Mouse (Mus musculus): ENCODE data around the gene Scamp1. TPM values are rescaled to one million over a fixed set of nuclear protein-coding genes. Genes with fewer than 3 reads are reported as not detected.

Gene Scamp1
- total RNA-seq, 2 experiments from 2014 or later, result 162 to 187 TPM

DNA sequence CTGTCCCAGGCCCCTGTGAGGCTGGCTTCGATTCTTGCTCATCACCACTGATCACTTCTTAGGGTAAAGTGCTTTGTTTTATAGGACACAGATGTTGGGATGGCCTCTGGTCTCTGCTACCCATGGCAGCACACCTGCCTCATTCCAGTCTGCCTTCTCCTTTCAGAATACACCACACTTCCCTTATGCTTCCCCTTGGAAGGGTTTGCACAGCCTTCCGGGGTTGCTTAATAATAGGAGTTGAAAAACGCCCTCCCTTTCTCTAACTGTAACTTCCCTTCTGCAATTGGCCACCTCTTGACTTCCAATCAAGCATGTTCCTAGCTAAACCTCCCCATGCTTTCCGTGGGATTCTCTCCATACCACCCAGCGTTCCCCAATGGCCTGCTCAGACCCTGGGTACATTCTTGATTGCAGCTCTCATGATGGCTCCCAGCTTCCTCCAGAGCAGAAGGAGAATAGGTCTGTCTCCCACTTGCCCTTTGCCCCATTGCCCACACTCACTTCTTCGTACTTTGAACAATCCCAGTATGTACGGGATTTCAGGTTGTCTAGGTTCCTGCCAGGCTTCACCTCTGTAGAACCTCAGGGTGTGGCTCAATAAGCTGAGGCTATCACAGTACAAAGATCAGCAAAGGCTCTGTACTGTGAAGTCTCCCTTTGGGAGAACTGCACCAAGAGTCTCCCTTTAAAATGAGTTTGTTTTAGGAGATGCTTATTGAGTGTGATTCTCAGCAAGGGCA, 126.0 kb downstream of the Scamp1 start:
- DNase-seq (ENCODE audit: low spot score in 2 of 2), result no peak
- intact Hi-C loops (cut with DNase I), result no loop called here

DNA sequence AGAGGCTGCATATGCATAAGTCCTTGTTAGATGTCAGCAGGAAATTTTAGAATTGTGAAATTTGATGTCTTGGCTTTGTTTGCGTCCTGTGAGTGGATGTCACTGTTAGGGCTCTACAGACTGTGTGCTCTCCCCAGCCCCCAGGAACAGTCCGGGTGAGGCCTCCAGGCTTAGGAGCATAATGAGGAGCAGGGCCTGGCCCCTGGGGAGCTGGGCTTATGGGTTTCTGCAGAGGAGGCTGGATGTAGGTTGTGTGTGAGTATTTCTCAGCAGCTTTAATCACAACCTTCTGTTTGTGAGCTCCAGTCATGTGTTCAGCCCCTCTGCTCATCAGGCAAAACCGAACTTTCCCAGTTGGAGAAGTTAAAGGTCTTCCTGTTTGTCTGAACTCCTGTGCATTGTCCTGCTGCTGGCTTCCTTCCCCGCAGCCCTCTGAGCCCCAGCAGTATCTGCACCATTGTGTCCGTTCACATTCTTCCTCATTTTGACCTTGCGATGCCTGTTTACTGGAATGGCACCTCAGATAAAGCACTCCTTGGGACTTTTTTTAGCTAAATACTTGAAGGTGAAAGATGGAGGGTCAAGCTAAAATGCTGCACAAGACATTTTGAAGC, 126.7 kb downstream of the Scamp1 start:
- intact Hi-C loops (cut with DNase I), result no loop called here
- DNase-seq (ENCODE audit: low spot score in 2 of 2), result no peak

DNA sequence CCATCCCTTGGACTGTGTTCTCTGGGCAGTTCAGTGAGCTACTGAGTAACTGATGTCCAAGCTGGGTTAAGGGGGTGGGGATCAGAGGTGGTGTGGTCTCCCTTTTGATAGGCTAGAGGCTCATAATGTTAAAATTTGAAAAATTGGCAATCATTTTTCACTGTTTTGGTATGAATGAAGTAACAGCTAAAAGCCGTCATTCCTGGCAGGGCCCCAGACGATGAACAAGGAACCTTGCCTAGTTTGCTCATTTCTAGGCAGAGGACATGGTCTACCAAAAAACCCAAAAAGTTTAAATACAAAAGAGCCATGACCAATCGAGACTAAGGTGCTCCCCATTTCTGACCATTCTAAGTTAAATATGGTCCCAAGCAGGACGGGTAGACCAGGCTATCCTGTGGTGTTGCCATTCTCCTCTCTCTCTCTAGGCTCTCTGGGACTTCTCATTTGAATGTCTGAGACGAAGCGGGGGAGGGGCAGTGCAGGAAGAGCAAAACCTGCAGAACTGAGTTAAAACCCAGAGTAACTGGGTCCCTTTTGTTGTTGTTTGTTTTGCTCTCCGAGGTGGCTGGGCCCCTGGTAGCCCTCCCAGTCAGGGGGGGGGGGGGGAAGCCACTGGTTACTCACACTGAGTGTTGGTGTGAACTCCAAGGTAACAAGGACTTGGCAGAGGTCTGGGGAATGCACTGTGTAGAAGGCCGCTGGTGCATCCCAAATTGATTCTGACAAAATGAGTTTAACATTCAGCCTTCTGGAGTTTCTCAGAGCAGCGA, 129.8 kb downstream of the Scamp1 start:
- DNase-seq (ENCODE audit: low spot score in 2 of 2), result no peak
- intact Hi-C loops (cut with DNase I), result no loop called here

DNA sequence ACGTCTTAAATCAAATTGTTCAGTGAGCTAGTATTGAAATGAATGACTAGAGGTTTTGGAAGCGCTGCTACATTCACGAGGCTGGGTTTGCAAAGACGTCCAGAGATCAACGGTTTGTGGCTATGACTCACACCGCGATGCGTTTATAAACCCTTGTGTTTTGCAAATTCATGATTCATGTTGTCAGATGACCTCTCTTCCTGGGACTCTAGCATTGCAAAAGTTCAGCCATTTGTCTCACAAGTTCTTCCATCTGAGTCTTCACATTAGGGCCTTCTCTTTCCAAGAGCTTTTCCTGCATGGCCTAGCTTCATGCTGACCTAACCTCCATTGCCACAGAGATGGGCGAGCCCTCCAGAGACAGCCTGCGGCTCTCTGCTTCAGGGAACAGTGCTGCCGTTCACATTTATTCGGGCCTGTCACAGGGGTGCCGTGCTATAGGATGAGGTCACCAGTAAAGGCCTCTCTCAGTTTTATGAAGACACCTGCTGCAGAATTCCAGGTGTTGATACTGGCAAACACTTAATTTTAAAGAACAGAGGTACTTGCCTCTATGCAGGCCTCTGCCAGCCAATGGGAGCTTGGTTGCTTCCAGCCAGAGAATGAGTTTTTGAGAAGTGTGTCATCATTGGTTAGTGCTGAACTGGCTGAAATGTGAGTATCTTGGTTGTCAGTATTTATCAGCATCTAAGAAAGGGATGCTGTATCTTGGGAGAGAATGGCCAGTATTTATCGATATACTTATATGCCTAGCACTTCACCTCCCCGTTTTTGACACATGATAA, 131.0 kb downstream of the Scamp1 start:
- intact Hi-C loops (cut with DNase I), result no loop called here
- no peak for DNase-seq (ENCODE audit: low spot score in 2 of 2)

DNA sequence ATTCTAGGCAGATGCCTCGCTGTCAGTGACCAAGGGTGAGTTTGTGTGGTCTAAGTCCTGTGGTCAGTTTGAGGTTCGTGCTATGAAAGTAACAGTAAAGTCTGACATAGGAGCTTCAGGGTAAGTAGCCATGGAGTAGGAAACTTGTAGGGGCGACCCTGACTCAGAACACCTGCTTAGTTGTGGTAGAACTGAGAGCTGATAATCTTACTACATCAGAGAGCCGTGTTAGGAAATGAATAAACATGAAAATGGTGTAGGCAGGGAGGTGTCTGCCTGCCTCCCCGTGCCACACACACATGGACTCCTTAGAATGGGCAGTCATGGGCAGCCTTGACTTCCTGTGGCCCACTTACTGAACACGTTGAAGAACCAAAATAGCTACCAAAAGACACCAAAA, 132.0 kb downstream of the Scamp1 start:
- intact Hi-C loops (cut with DNase I), result no loop called here
- no peak for DNase-seq (ENCODE audit: low spot score in 2 of 2)

DNA sequence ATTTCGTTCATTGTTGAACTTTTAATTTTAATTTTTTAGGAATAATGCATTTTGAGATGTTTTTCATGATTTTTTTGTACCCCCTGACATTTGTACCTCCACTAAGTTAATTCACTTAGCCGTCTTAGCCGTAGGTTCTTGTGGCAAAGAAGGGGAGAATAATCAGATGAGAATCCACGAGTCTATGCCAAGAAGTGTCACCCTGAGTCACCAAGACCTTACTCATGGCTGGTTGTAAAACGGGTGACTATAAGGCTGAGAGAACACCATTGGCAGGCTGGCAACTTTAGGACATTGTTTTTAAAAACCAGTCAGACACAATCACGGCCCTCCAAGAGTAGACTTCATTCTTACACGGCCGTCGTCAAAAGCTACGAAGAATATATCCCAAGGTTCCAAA, 132.8 kb downstream of the Scamp1 start:
- DNase-seq (ENCODE audit: low spot score in 2 of 2), result no peak
- intact Hi-C loops (cut with DNase I), result no loop called here

Other genes with a start within 250 kb of the Scamp1 start
- gene Lhfpl2, start 228.1 kb downstream of the Scamp1 start, total RNA-seq (2021), result 10 to 100 TPM; 20.8 TPM
- 10 to 100 TPM; 42.5 to 42.8 TPM for gene Ap3b1, start 73.1 kb upstream of the Scamp1 start, total RNA-seq (2021)

All from left cerebral cortex, postnatal 14 days (tissue).